Mouse (Mus musculus): ENCODE data around the gene Chn1.

DNA sequence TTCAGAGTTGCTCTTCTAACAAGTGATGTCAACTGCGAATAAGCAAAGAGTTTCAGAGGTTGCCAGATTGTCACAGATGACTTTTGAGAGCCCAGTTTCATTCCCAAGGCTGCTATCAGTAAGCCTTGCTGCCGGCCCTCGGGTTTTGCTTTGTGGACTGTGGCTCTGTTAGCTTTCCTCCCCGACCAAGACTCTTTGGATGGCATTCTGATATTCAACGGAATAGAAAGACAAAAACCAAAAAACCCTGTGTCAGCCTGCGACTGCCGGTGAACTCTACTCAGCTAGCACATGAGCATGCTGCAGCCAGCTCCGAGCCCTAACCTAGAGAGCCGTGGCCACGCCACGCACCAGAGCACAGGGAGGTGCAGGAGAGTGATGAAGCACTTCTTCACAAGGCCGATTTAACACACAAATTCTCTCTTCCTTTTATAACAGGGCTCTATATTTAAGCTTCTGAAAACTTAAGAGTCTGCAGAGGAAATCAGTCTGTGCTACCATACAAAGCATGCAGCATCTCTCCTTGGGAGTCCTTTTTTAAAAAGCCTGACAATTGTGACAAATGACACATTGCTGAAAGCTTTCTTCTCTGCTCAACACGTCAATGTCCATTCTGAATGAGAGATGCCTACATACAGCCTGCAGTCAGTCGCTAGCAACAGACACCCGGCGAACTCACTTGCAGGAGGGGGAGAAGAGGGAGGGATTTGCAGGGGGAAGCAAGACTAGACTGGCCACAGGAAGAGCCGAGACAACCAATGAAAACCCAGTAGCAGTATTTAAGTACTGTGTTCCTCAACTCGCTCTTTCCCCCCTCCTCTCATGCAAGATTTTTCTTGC is 115.2 kb downstream of the Chn1 start:
- no peak for TF ChIP-seq CTCF (IDR thresholded peaks at IDR 0.05; ENCODE audit: control insufficient read depth, insufficient read depth, insufficient read length)
- no peak for TF ChIP-seq USF1 (IDR thresholded peaks at IDR 0.05; ENCODE audit: low read depth)
- TF ChIP-seq MYOD1 (IDR thresholded peaks at IDR 0.05; ENCODE audit: control insufficient read depth, insufficient read length, low read depth), result no peak
- no peak for TF ChIP-seq MAX (IDR thresholded peaks at IDR 0.05)
